Mouse (Mus musculus): ENCODE measurements around the gene Clec2l.
A peak's percentile ranks its signal among the peaks of the same experiment; 100 is the strongest.

The Clec2l gene

GRCm38 (mm10) chr6:38719229-38719628, 56.4 kb downstream of the Clec2l start:
- DNase-seq: no peak

DNA sequence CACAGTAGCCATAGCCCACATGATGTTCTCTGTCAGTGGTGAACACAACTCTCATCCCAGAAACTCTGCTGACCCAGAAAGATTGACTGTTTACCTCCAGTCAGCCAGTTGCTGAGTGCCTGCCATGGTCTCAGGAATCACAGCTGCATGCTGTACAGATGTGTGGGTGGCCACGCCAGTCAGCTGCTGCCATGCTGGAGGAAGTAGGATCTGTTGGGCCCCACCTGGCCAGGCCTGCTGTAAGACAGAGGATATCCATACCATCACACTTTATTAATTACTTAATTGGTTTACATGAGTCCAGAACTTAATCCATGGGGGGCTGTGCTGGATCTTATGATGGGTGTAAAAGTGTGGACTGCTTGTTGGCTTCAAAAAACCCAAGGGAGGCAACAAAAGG, 58.5 kb downstream of the Clec2l start:
- DNase-seq: no peak

GRCm38 (mm10) chr6:38725515-38725914, 62.6 kb downstream of the Clec2l start:
- DNase-seq: peak; percentile 54

All from kidney, adult 9 months (tissue).